Mouse (Mus musculus) embryonic fibroblast, embryonic 13.5 days (primary cell): Measurements from ENCODE around the gene Sap30bp.

Experiments
- CTCF ChIP-seq: IDR thresholded peaks from 2 replicates; pipeline ENCODE4 v1.5.1; 2011; ENCODE audit warnings: mild to moderate bottlenecking, control low read depth, low read length, moderate library complexity, borderline replicate concordance; ENCODE audit not compliant: insufficient read depth
- POLR2A ChIP-seq: IDR thresholded peaks from 2 replicates; pipeline ENCODE4 v1.6.1; 2011; ENCODE audit warnings: low read depth, mild to moderate bottlenecking, control low read depth, low read length, moderate library complexity

DNA sequence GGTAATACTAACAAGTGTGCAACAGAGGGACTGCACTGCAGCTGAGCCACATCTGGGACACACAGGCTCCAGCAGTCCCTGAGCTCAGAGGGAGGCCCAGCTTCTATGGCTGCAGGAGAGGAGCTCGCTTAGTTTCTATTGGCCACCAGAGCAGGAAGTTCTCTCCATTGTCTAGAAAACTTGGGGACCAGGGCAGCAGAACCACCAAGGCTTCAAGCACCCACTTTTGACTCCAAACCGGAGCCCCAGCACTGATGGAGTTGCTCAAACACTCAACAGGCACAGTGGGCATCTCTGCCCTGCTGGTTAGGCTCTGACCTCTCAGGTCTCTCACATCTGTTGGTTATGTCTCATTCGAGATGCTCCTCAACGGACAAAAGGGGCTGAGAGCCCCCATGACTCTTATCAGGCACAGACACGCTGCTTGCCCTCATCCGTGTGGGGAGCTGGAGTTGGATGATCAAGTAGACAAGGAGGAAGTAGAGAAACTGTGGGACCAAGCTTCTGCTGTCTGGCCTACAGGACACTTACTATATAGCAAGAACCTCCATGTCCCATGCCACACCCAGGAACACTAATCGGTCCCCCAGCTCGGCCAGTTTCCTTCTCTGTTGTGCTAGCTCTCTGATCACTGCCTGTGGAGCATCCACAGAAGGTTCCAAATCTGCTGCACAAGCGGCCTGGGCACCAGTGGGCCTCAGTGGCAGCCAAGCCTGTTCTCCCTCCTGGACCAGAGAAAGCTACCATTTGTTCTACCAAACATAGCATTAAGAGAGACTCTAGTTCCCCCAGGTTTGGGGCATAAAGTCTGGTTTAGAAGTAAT, 31.5 kb upstream of the Sap30bp start:
- no peak for TF ChIP-seq POLR2A
- TF ChIP-seq CTCF = no peak
